Mouse (Mus musculus) neural tube, embryonic 10.5 days (tissue): ENCODE data around the gene Adgrg5.

ENCODE experiments used
- DNase-seq: peaks from one replicate; pipeline ENCODE4 v3.0.0-alpha.2; 2017; ENCODE audit warnings: low spot score; ENCODE audit errors: extremely low spot score

The Adgrg5 gene

DNA sequence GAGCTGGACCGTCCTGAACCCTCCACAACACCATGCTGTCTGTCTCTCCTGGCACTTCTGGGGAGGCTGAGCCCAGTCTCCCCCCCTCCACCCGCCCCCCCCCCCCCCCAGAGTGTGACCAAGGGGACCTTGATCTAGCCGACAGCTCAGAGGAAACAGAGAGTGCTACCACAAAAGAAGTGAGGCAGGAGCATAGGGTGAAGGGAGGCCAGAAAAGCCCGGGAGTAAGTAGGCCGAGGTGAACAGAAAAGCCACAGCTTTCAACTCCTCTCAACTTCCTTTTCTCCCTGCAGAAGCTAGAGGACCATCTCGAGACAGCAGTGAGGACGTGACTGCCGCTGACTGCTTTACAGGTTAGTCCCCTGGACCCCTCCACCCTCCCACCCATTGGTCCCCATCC, at the start of gene Adgrg5:
Gene Adgrg5 (plus strand): TSS at position 290 of the 400 bp plus-strand sequence.
- no peak for DNase-seq

DNA sequence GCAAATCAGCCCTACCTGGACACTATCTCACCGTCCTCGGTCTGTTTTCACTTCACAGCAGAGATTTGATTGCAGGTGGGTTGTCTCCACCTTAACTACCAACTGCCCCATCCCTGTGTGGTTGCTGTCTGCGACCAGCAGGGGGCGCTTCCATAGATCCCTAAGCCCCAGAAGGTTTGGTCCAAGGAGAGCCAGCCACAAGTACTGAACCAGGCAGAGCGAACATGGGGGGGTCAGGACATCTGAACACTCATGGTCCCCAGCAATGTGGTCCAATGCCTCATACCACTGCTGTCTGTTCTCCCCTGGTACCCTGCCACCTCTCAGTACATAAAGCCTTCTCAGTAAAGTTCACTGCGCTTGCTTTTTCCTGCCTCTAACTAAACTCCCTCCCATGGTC, 49.1 kb upstream of the Adgrg5 start:
- DNase-seq: peak; percentile 70

DNA sequence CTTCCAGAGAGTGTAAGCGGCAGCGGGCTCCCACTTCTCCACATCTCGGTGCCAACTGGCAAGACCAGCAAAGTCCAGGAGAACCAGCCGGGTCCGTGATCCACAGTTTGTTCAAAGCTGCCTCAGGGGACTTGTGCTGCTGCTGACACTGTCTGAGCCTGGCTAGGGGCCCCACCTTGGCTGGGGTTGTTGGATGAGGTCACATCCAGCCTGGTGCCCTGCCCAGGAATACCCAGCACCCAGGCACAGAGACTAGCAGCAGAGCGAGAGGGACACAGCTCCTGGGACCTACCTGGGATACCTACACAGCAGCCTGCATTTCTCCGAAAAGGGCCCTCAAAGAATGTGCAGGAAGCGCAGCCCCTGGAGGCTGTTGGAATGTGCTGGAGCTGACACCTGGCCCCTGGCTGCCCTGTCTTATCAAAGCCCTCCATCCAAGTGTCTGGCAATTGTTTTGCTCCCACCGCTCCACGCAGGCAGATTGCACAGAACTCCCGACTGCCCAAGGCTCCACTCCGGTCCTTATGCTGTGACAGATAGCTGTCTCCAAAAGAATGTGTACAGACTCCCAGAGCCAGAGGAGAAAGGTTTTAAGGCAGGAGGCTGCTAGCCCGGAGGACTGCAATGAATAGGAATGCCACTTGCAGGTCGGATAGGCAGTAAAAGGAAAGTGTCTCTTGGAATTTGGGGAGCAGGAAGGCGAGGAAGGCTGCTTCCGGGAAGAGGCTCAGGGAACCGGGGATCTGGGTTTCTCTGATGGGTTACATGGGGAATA, 48.2 kb upstream of the Adgrg5 start:
- DNase-seq: peak; percentile 42

DNA sequence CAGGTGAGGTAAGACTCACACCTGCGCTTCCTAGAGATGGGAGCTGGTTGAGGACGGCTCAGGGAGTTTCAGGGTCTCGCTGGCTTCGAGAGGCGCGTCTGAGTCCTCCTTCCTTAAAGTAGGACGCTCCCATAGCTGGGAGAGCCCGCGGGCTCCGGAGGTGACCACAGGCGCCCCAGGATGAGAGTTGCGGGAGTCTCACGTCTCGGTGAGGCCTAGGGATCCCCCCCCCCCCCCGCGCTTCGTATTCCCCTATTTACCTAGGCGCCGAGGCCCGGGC, 47.7 kb upstream of the Adgrg5 start:
- no peak for DNase-seq

DNA sequence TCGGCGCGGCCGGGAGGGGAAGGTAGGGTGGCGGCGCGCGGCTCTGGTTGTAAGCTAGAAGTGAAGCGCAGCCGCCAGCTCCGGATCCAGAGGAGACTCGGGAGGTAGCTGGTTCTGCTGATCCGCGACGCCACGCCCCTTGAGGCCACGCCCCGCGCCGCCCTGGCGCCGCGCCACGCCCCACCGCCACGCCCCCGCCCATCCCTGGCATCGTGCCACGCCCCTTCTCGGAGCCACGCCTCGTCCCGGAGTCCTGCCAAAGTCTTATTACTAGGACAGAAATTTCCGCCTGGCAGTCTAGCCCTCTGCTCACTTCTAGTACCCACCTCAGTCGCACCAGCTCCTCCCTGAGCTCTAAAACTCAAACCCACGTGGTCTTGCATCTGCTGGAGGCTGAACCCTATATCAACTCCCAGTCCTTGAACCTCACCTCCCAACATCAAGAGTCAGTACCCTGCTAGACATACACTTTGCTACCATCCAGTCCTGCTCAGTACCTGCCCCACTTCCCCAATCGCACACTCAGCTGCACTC, 47.2 kb upstream of the Adgrg5 start, which contains the start of gene Dok4:
Gene Dok4 (minus strand): TSS at position 134 of the 534 bp plus-strand sequence.
- peak; percentile 95 for DNase-seq

DNA sequence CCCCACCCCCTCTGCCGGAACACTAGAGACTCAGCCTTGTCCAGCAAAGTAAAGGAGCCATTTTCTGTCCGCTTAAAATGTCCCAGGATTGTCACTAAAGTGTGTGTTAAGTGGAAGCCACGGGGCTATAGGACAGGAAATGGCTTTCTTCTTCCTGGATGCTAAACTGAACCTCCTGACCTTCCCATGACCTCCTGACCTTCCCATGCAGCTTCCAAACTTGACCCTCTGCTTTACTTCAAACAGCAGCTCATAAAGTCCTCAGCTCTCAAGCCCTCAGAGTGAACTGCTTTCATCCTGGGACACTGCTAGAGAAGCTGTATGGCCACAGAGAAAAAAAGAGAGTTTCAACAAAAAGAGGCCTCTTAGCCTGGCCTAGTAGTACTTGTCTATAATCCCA, 46.7 kb upstream of the Adgrg5 start:
- DNase-seq: no peak

DNA sequence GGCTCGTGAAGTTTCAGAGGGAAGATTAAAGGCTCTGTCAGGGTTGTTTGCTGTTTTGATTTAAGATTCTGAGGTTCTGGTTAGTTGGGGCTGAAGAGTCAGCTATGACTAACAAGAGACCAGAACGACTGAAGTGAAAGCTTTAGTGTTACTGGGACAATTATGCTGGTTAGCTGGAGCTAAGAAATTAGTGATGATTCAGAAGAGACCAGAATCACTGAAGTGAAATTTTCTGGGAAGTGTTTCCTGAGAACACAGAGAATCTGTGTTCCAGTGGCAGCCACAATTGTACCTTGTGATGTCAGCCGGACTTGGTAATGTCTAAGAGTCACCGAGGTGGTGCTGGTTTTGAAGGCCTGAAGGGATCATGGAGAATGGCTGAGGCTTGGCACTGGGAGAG, 42.8 kb upstream of the Adgrg5 start:
- no peak for DNase-seq

DNA sequence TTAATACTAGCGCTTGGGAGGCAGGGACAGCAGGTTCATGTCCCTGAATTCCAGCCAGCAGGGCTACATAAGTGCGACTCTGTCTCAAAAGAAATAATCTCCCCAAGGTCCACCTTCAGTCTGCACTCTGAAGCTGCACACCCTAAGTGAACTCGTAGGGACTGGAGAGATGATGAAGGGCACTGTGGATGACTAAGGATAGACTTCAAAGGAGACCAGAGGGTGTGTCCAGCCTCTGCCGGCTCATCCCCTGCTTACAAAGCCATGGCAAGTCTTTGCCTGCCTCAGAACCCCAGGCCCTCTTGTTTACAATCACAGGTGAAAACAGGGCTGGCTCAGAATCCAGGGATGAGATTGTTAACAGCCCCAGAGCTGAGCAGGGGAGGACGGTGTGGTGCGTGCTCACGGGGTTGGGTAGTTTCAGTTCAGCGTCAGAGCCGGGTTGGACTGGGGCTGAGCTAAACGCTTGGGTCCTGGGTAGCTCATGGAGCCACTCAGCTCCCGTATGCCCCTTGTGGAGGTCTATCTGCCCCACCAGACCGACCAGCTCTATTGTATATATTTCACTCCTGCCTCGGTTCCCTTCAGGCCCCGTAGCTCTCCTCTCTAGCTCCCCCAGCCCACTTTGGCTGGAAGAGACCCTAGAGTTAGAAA, 35.0 kb upstream of the Adgrg5 start:
- no peak for DNase-seq

DNA sequence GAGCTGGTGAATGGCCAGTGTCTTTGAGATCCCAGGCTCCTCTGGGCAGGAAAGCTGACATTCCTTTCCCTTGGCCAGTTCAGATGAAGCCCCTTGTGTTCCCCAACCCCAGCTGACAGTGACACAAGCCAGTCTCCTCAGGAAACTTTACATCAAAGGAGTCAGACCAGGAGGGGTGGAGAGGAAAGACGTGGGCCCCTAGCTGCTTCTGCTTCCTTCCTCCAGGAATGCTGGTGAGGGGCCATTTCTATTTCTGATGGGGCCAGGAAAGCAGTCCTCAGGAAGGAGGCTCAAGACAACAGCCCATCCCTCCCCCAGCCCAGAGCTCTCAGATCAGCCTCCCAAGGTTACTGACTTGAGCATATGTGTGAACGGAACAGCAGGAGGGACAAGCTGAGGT, 30.6 kb upstream of the Adgrg5 start:
- no peak for DNase-seq

DNA sequence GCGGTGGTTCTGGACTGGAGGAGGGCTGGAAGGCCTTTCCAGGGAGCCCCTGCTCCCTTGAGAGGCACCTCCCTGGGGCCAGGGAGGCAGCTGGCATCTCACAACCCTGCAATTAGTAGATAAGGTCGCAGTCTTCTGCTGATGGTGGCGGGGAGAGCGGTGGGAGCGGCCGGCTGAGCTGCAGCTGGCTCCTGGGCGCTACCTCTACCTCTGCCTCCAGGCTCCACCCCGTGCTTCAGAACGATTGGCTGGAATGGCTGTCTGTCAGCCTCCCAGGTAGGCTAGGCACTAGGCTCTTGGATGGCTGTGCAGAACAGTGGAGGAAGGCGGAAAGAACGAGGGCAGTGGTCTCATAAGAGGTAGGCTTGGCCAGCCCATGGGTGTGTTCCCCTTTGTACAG, 24.2 kb upstream of the Adgrg5 start:
- DNase-seq: no peak

DNA sequence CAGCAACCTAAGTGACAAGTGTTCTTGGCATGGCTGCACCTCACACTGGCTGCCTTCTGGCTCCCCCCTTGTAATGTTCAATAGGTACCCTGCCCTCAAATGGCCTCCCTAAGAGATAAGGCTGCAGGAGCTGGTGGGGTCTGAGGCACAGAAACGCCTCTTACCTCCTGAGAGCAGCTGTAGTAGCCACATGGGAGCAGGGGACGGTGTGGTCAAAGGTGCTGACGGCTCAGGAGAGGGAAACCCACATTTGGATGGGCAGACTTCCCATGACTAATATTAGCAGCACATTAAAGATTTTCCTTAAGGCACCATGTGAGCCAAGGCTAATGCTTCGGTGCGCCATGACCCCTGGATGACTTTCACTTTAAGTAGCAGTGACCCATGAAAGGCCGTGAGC, 22.9 kb upstream of the Adgrg5 start:
- DNase-seq: no peak

DNA sequence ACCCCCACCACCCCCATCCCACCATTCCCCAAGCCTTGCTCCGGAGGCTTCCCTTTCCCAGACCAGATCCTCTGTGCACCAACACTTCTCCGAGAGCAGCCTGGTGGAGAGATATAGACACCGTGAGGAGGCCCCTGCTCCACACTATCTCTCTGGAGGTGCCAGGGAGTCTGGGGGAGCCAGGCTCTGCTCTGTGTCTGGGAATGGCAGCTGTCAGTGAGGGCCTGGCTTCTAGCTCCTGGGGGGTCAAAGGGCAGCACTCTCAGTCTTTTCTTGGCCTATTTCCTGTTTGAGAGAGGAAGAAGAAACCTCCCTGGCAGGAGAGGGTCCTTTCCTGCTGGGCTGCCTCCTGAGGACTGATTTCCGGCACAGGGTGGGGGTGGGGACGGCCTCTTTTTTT, 22.5 kb upstream of the Adgrg5 start:
- peak; percentile 38 for DNase-seq

DNA sequence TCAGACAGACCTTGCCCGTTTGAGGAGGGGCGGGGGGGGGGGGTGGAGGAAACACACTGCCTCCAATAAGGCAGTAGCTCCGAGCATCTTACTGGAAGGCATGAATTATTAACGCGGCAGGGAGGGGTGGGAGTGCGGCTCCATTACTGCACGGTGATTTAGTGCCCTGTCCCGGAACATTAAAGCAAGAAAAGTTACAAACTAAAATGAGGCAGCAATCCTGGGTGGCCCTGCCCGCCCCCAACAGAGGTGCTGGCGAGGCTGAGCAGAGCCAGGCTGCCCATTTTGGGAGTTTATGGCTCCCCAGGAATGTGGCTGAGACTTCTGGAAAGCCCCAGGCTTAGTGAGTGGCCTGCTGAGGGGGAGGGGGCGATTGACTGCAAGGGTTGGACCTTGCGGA, 19.8 kb upstream of the Adgrg5 start:
- no peak for DNase-seq

DNA sequence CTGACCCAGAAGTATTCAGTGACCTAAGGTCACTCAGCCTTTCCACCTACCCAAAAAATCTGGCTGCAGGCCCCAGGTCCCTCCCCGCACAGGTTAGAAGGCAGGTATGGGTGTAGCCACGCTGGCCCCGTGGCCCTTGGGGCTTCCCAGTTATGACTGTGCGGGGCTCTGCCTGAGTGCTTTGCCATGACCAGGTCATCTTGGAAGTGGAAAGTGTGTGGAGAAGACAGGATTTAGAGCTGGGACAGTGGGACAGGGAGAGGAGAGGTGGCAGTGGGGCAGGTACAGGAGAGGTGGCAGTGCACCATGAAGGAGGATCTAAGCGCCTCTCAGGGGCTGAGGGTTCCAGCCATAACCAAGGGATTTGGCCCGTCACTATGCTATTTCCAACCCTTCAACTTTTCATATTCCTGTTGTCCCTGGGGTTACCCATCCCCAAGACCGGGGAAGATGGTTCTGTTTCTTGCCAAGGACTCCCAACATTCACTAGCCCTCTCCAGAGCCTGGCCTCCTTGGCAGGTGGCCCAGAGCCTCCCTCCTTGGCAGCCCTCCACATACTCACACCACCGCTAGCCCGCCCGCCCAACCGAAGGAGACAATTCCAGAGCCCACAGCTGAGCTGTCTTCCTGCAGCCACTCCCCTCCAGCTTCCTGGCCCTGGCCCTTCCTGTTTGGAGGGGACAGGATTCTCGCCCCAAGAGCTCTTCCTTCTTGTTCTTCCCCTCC, 18.9 kb upstream of the Adgrg5 start:
- no peak for DNase-seq

DNA sequence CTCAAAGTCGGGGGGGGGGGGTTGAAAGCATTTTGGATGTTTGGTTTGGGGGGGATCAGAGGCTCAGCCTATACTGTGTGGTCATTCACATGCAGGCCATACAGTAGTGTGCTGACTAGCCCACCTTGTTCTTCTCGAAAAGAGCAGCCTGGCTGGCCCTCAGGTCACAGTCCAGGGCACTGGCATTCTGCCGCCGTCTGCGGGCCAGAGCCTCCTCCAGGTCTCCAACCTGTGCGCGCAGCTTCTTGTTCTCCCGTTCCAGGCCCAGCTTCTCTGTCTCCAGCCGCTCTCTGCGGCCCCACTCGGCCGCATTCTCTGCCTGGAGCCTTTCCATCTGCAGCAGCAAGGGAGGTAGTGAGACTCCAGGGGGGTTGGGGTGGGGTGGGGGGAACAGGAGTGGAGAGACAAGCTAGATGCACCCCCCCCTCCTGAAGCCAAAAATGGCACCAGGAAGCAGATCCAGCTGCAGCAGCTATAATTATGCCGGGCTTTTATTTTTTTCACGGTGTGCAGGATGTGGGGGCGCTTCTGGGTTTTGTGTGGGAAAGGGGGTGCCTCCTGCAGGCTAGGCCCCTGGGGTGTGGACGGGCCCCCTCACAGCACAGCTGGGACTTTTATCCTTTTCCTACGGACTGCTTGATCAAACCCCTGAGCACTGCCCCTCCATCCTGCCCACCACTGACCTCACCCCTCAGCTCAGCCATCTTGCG, 15.7 kb upstream of the Adgrg5 start:
- DNase-seq: no peak

DNA sequence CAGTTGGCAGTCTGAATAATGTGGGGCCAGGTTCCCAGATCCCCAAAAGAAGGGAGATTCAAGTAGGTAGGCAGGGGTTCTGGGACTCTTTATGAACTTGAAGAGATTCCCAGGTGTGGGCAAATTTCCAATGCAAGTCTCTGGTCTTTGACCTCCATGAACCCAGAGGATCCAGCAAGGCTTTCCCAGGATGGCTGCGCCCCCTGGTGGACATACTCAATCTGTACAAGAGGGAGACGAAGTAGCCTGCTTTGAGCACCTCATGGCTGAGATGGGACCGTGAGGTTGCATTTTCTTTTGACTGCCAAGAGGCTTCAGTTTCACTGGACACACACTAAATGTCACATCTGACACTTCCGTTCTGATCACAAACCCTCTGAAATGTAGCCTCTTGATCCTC, 14.6 kb upstream of the Adgrg5 start:
- peak; percentile 88 for DNase-seq

DNA sequence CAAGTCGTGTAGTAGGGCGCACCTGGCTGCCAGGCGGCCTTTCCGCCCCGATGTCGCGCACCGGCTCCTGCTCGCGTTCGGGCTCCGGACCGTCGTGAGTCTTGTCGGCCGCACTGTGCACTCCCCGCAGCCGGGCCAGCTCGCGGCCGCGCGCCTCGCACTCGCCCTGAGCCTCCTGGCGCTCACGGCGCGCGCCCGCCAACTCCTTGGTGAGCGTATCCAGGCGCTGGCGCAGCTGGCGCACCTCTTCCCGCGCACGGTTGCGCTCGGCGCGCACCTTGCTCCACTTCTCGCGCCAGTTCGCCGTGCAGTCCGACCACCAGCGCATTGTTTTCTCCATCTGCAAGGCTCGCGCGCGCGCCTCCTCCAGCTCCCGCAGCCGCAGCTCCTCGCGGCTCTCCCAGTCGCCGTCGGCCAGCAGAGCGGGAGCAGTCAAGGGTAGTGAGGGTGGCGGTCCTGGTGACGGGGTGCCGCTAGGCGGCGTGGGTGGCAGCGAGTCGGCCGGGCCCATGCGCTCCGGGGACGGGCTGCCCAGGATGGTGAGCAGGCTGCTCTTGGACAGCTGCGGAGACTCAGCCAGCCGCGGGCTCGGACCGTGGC, 10.3 kb upstream of the Adgrg5 start:
- peak; percentile 84 for DNase-seq

DNA sequence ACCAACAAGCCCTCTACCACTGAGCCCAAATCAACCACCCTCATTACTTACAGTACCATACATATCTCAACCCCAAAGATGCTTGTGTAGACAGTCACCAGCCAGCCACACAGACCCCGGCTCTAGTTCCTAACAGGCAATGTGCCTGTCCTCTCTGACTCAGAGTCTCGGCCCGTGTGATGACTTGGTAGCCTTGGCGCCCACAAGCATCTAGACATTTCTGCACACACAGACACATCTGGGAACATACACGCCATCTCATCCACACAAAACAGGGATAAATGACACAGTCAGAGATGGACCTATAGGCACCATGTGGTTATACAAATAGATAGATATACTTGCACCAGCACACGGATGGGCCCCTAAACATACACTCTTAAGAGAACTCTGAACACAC, 9.2 kb upstream of the Adgrg5 start:
- DNase-seq: no peak

DNA sequence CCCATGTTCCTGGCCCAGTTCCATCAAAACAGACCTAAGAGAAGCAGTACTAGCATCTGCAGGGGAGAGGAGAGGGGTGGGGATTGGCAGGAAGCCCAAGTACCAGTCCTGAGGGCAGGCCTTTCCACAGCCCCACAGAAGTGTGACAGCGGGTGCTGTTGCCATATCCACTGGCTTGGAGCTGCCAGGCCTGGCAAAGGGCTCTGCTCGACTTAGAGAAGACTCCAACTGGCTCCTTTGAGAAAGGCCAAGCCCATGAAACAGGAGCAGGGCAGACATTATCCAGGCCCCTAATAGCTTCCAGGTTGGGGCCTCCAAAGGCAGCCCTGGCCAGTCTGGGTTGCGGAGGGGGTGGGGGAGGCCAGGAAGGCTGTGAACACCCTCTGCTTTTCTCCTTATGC, 8.8 kb upstream of the Adgrg5 start:
- no peak for DNase-seq

DNA sequence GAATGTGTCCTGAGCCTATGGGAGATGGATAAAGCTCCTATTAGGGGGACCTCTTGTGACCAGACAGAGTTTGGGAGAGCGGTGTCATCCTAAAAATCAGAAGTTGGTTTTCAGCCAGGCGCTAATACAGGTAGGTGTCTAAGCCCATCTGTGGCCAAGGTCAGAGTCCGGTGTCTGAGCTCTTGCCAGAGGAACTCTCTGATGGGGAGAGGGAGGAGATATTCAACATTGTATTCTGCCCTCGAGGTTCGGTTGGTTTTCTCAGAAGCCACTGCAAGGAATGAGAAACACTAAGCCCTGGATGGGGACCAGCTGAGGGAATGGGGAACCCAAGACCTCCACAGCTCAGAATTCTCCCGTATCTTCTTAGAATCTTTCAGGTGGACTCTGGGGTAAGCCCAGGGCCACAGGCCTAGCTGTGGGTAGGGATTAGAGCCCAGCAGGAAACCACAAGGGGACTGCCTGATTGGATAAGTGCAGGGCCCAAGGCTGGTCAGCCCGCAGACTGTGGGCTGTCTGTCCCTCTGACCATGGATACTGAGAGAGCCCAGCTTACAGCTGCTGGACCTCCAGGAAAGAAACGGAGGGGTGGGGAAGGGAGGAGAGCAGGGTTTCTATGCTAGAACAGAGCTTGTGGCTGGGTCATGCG, 7.1 kb upstream of the Adgrg5 start:
- no peak for DNase-seq

DNA sequence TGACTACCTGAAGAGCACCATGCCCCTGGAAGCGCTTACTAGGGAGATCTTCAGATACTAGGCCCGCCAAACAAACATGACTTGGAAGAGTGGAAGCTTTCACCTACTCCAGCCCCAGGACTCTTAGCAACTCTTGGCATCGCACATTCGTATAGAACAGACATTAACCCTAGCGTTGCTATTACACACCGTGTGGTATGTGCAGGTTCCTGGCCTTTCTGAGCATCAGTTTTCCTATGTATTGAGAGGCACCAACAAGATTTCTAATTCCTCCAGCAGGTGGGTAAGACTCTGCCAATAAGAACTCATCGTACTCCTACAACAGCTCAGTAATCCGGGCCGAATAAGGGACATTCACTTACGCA, 6.6 kb upstream of the Adgrg5 start:
- DNase-seq: no peak
